Mouse (Mus musculus): Measurements from ENCODE around the gene Spi1. TPM values are rescaled to one million over a fixed set of nuclear protein-coding genes. Genes with fewer than 3 reads are reported as not detected.

Gene Spi1
- polyA plus RNA-seq, 2 experiments = 10.6 to 14.1 TPM

DNA sequence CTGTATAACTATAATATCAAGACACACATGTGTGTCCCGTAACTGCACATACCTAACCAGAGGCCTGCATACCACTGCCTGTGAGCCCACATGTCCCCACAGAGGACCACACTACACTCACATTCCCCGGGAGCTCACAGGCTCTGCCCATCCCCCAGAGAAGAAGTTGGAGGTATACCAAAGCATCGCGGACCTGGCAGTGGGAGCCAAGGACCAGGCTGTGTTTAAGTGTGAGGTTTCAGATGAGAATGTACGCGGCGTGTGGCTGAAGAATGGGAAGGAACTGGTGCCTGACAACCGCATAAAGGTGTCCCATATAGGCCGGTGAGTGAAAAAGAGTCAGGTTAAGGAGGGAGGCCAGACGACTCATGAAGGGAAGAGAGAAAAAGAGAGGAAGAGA lies 42.9 kb downstream of the Spi1 start:
- TF ChIP-seq POLR2A (IDR thresholded peaks at IDR 0.05; ENCODE audit: borderline replicate concordance, extremely low read depth, insufficient read depth, insufficient read length) = no peak
- Histone ChIP-seq H3K27me3 (ENCODE audit: control insufficient read depth, insufficient read depth, low read length) (no peaks in the 10 kb centered on the region), H3K4me2 (replicated peaks; ENCODE audit: low read depth, low read length, severe bottlenecking) (no peak overlapping the region), H3K4me1 (ENCODE audit: control insufficient read depth, insufficient read depth, low read length) (no peaks in the 10 kb centered on the region), H3K9me3 (ENCODE audit: control insufficient read depth, low read length) (no peaks in the 10 kb centered on the region), H3K36me3 (ENCODE audit: control insufficient read depth, insufficient read depth, low read length) (no peaks in the 10 kb centered on the region), H3K9ac (ENCODE audit: low read depth, low read length, severe bottlenecking) (no peak overlapping the region), H3K4me3 (replicated peaks; ENCODE audit: low read length) (no peak overlapping the region), H3K27ac (replicated peaks; ENCODE audit: low read depth, low read length) (no peak overlapping the region)
- DNase-seq (ENCODE audit: low spot score) = no peak
- no peak for ATAC-seq (ENCODE audit: low FRiP score, low read depth)
- 80% methylated on average over 10 of the region's 10 CpGs for WGBS

DNA sequence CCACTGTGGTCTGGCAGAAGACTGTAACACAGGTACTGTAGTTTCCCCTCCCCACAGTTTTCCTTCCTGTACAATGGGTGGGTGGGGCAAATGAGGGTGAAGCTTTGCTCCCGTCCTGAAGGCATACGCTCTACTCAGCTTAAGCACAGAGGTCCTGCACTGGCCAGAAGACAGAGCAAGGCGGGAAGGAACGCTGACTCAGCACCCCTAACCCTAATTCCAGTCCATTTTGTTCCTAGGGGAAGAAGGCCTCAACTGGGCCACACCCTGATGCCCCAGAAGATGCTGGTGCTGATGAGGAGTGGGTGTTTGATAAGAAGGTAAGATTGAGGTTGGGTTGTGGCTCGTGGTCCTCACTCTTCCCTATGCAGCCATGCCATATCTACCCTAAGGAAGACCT lies 46.6 kb downstream of the Spi1 start:
- H3K4me1 ChIP-seq (ENCODE audit: control insufficient read depth, insufficient read depth, low read length) = no peaks in the 10 kb centered on the region
- no peak for ATAC-seq (ENCODE audit: low FRiP score, low read depth)
- H3K4me3 ChIP-seq (replicated peaks; ENCODE audit: low read length) = no peak overlapping the region
- TF ChIP-seq POLR2A (IDR thresholded peaks at IDR 0.05; ENCODE audit: borderline replicate concordance, extremely low read depth, insufficient read depth, insufficient read length) = no peak
- H3K27ac ChIP-seq (replicated peaks; ENCODE audit: low read depth, low read length) = no peak overlapping the region
- 79% methylated on average over 5 of the region's 5 CpGs for WGBS
- no peak for DNase-seq (ENCODE audit: low spot score)
- no peaks in the 10 kb centered on the region for H3K36me3 ChIP-seq (ENCODE audit: control insufficient read depth, insufficient read depth, low read length)
- H3K27me3 ChIP-seq (ENCODE audit: control insufficient read depth, insufficient read depth, low read length) = no peaks in the 10 kb centered on the region
- no peaks in the 10 kb centered on the region for H3K9me3 ChIP-seq (ENCODE audit: control insufficient read depth, low read length)
- no peak overlapping the region for H3K9ac ChIP-seq (ENCODE audit: low read depth, low read length, severe bottlenecking)
- no peak overlapping the region for H3K4me2 ChIP-seq (replicated peaks; ENCODE audit: low read depth, low read length, severe bottlenecking)

DNA sequence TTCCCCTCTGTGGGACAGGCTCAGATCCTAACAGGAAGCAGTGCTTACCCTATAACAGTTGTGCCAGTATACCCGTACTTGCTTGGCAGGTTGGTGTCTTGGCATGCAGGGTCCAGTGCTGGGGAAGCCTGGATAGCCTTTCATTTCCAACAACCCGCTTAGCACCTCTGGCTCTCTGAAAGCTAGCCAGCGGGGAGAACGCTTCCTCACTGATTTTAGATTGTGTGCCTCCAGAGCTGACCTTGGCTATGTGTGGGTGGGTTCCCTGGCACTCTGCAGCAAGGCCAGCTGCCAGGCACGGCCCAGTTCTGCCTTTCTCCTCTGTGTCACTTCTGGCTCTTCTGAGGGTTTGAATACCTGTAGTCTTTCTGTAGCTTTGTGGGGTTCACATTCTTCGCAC lies 47.9 kb downstream of the Spi1 start:
- TF ChIP-seq POLR2A (IDR thresholded peaks at IDR 0.05; ENCODE audit: borderline replicate concordance, extremely low read depth, insufficient read depth, insufficient read length) = no peak
- Histone ChIP-seq H3K9ac (ENCODE audit: low read depth, low read length, severe bottlenecking) (no peak overlapping the region), H3K36me3 (ENCODE audit: control insufficient read depth, insufficient read depth, low read length) (no peaks in the 10 kb centered on the region), H3K27me3 (ENCODE audit: control insufficient read depth, insufficient read depth, low read length) (no peaks in the 10 kb centered on the region), H3K4me1 (ENCODE audit: control insufficient read depth, insufficient read depth, low read length) (no peaks in the 10 kb centered on the region), H3K4me2 (replicated peaks; ENCODE audit: low read depth, low read length, severe bottlenecking) (no peak overlapping the region), H3K27ac (replicated peaks; ENCODE audit: low read depth, low read length) (no peak overlapping the region), H3K9me3 (ENCODE audit: control insufficient read depth, low read length) (no peaks in the 10 kb centered on the region), H3K4me3 (replicated peaks; ENCODE audit: low read length) (no peak overlapping the region)
- 91% methylated on average over 6 of the region's 6 CpGs for WGBS
- DNase-seq (ENCODE audit: low spot score) (no peak), ATAC-seq (ENCODE audit: low FRiP score, low read depth) (no peak)

DNA sequence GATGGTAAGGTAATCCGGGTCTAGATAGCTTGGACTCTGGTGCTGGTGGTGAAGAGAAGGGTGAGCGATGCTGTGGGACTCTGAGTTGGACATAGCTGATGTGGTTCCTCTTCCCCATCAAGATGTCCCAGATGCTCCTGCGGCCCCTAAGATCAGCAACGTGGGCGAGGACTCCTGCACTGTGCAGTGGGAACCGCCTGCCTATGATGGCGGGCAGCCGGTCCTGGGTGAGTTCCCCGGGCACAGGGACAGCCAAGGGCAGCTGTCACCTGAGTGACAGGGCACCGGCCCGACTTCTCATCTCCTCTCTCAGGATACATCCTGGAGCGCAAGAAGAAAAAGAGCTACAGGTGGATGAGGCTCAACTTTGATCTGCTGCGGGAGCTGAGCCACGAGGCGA lies 49.1 kb downstream of the Spi1 start:
- H3K4me2 ChIP-seq (replicated peaks; ENCODE audit: low read depth, low read length, severe bottlenecking) = no peak overlapping the region
- no peaks in the 10 kb centered on the region for H3K36me3 ChIP-seq (ENCODE audit: control insufficient read depth, insufficient read depth, low read length)
- 88% methylated on average over 15 of the region's 15 CpGs for WGBS
- no peak for TF ChIP-seq POLR2A (IDR thresholded peaks at IDR 0.05; ENCODE audit: borderline replicate concordance, extremely low read depth, insufficient read depth, insufficient read length)
- no peaks in the 10 kb centered on the region for H3K9me3 ChIP-seq (ENCODE audit: control insufficient read depth, low read length)
- H3K9ac ChIP-seq (ENCODE audit: low read depth, low read length, severe bottlenecking) = no peak overlapping the region
- no peaks in the 10 kb centered on the region for H3K4me1 ChIP-seq (ENCODE audit: control insufficient read depth, insufficient read depth, low read length)
- no peak for ATAC-seq (ENCODE audit: low FRiP score, low read depth)
- H3K4me3 ChIP-seq (replicated peaks; ENCODE audit: low read length) = no peak overlapping the region
- no peak overlapping the region for H3K27ac ChIP-seq (replicated peaks; ENCODE audit: low read depth, low read length)
- no peak for DNase-seq (ENCODE audit: low spot score)
- no peaks in the 10 kb centered on the region for H3K27me3 ChIP-seq (ENCODE audit: control insufficient read depth, insufficient read depth, low read length)

DNA sequence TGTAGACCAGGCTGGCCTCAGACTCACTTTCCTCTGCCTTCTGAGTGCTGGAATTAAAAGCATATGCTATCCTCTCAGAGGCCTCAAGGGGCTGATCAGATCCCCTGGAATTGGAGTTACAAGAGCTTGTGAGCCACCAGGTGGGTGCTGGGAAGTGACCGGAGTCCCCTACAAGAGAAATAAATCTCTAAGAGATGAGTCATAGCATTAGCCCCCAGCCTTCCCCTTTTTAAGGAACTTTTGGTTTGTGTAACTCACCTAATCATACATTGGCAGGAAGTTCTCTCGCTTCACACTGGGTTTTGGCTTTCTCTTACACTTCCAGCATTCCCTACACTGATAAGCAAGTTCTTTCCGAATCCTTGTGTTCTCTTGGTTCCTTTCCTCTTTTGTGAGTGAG lies 49.8 kb downstream of the Spi1 start:
- H3K36me3 ChIP-seq (ENCODE audit: control insufficient read depth, insufficient read depth, low read length) = no peaks in the 10 kb centered on the region
- H3K4me2 ChIP-seq (replicated peaks; ENCODE audit: low read depth, low read length, severe bottlenecking) = no peak overlapping the region
- no peaks in the 10 kb centered on the region for H3K4me1 ChIP-seq (ENCODE audit: control insufficient read depth, insufficient read depth, low read length)
- ATAC-seq (ENCODE audit: low FRiP score, low read depth) (no peak), DNase-seq (ENCODE audit: low spot score) (no peak)
- WGBS = 58% methylated on average over 3 of the region's 3 CpGs
- no peaks in the 10 kb centered on the region for H3K9me3 ChIP-seq (ENCODE audit: control insufficient read depth, low read length)
- no peak overlapping the region for H3K27ac ChIP-seq (replicated peaks; ENCODE audit: low read depth, low read length)
- no peak overlapping the region for H3K4me3 ChIP-seq (replicated peaks; ENCODE audit: low read length)
- H3K9ac ChIP-seq (ENCODE audit: low read depth, low read length, severe bottlenecking) = no peak overlapping the region
- no peaks in the 10 kb centered on the region for H3K27me3 ChIP-seq (ENCODE audit: control insufficient read depth, insufficient read depth, low read length)
- no peak for TF ChIP-seq POLR2A (IDR thresholded peaks at IDR 0.05; ENCODE audit: borderline replicate concordance, extremely low read depth, insufficient read depth, insufficient read length)

Data from limb, embryonic 14.5 days (tissue).